Mouse (Mus musculus): ENCODE measurements around the gene Enho. TPM values are rescaled to one million over a fixed set of nuclear protein-coding genes. Genes with fewer than 3 reads are reported as not detected.

Gene Enho
- polyA plus RNA-seq, 1 experiment from 2014 or later: 5.6 TPM

DNA sequence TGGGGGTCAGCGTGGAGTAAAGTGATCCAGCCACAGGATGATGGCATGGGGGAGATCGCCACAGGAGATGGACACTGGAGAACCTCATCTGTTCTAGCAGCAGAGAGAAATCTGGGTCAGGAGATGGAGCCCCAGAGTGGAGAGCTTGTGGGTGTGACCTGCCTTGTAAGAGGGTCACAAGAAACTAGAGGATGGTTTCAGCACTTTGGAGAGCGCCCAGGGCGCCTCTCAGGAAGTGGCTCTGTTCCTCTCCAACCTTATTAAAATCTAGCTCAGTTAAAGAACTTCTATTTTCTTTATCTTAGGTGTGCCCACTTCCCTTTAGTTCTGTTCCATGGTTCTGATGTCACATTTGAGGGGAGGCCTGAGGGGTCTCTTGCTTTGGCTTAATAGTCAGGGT is 33.3 kb downstream of the Enho start:
- Histone ChIP-seq H3K4me3 (ENCODE audit: low read length) (no peak overlapping the region), H3K4me1 (ENCODE audit: control insufficient read depth, insufficient read depth, low read length) (no peaks in the 10 kb centered on the region), H3K4me2 (ENCODE audit: low read depth, low read length) (no peak overlapping the region), H3K27ac (ENCODE audit: low read length) (no peak overlapping the region), H3K36me3 (ENCODE audit: control insufficient read depth, insufficient read depth) (no peaks in the 10 kb centered on the region), H3K9me3 (replicated peaks; ENCODE audit: control insufficient read depth, low read length) (no peaks in the 10 kb centered on the region), H3K27me3 (ENCODE audit: control insufficient read depth, insufficient read depth, low read length) (peaks cover 11% of the 10 kb centered on the region), H3K9ac (ENCODE audit: low read length) (no peak overlapping the region)
- no peak for ATAC-seq (replicated peaks; ENCODE audit: extremely low read depth, insufficient read depth, low FRiP score)
- WGBS: 24% methylated on average over 4 of the region's 4 CpGs

DNA sequence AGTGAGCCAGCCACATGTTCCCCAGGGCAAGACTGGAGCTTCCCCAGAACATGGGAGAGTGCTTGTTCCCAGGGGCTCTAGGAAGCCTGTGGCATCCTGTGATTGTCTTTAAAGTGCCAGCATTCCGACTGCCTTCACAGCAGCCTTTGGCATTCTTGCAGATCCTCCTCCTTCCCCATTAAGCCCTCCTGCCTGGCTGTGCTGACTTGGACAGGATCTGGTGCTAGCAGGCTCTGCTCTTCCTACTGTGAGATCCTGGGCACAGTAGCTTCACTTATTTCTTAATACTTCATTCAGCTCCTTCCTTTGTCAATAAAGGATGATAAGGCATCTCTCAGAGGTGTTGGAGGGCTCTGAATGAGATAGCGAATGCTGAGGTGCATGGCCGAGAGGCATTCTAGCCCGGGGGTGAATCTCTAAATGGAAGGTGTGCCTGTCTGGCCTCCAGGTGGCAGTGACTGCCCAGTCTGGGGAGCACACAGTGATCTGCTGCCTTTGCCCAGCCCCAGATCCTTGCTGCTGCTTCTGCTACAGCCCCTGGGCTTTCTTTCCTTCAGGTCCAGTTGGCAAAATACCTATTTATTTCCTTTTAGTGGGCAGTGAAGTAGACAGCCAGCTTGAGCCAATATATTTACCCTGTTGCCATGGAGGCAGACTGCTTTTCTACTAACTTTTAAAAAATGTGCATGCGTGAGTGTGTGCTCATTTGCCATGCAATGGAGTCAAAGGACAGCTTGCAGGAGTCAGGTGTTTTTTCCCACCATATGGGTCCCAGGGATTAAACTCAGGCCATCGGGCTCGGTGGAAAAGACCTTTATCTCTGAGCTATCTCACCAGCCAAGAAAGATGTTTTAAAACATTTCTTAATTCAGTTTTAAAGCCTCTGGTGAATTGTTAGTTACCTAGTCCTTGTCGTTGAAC is 35.4 kb downstream of the Enho start:
- Histone ChIP-seq H3K36me3 (ENCODE audit: control insufficient read depth, insufficient read depth) (no peaks in the 10 kb centered on the region), H3K4me3 (ENCODE audit: low read length) (no peak overlapping the region), H3K9ac (ENCODE audit: low read length) (no peak overlapping the region), H3K27ac (ENCODE audit: low read length) (no peak overlapping the region), H3K4me1 (ENCODE audit: control insufficient read depth, insufficient read depth, low read length) (no peaks in the 10 kb centered on the region), H3K27me3 (ENCODE audit: control insufficient read depth, insufficient read depth, low read length) (peaks cover 11% of the 10 kb centered on the region), H3K9me3 (replicated peaks; ENCODE audit: control insufficient read depth, low read length) (no peaks in the 10 kb centered on the region), H3K4me2 (ENCODE audit: low read depth, low read length) (no peak overlapping the region)
- no peak for ATAC-seq (replicated peaks; ENCODE audit: extremely low read depth, insufficient read depth, low FRiP score)
- WGBS: 42% methylated on average over 8 of the region's 8 CpGs

DNA sequence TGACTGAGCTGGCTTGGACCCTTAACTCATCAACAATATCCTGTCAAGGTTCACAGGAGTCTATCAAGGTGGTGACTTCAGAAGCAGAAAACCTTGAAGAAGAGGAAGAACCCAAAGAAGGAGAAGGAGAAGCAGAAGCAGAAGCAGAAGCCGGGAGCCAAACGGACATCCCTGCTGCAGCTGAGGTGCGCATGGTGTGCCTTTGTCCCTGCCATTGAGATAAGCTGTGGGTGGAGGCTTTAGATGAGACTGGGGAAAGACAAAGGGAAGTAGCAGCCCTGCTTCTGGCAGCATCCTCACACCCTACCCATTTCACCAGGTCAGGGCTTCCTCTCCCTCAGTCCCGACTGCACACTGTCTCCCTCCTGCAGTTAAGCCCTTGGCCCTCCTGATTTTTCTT is 37.3 kb downstream of the Enho start:
- Histone ChIP-seq H3K9me3 (replicated peaks; ENCODE audit: control insufficient read depth, low read length) (no peaks in the 10 kb centered on the region), H3K27ac (ENCODE audit: low read length) (no peak overlapping the region), H3K36me3 (ENCODE audit: control insufficient read depth, insufficient read depth) (no peaks in the 10 kb centered on the region), H3K4me1 (ENCODE audit: control insufficient read depth, insufficient read depth, low read length) (no peaks in the 10 kb centered on the region), H3K4me3 (ENCODE audit: low read length) (no peak overlapping the region), H3K4me2 (ENCODE audit: low read depth, low read length) (no peak overlapping the region), H3K9ac (ENCODE audit: low read length) (no peak overlapping the region), H3K27me3 (ENCODE audit: control insufficient read depth, insufficient read depth, low read length) (peaks cover 11% of the 10 kb centered on the region)
- WGBS: 57% methylated on average over 4 of the region's 4 CpGs
- no peak for ATAC-seq (replicated peaks; ENCODE audit: extremely low read depth, insufficient read depth, low FRiP score)

Other genes starting within 250 kb of the Enho start
- gene Kif24, start 175.4 kb downstream of the Enho start, polyA plus RNA-seq (2015; fragmentation: Nextera tagmentation; extraction: Ambion mirVana): 3.4 and 4.8 TPM in 2 replicates
- 41.6 and 41.7 TPM in 2 replicates for gene Nudt2, start 175.2 kb downstream of the Enho start, polyA plus RNA-seq (2015; fragmentation: Nextera tagmentation; extraction: Ambion mirVana)
- gene AI464131, start 137.2 kb downstream of the Enho start, polyA plus RNA-seq (2015; fragmentation: Nextera tagmentation; extraction: Ambion mirVana): 3.2 and 3.4 TPM in 2 replicates
- 1.1 and 1.2 TPM in 2 replicates for gene 1110017D15Rik, start 123.0 kb downstream of the Enho start, polyA plus RNA-seq (2015; fragmentation: Nextera tagmentation; extraction: Ambion mirVana)
- 1.5 and 2.4 TPM in 2 replicates for gene Fam219a, start 70.8 kb downstream of the Enho start, polyA plus RNA-seq (2015; fragmentation: Nextera tagmentation; extraction: Ambion mirVana)
- 2.6 and 3.6 TPM in 2 replicates for gene Dnaic1, start 70.5 kb downstream of the Enho start, polyA plus RNA-seq (2015; fragmentation: Nextera tagmentation; extraction: Ambion mirVana)
- gene Cntfr, start 56.8 kb upstream of the Enho start, polyA plus RNA-seq (2015; fragmentation: Nextera tagmentation; extraction: Ambion mirVana): 1.5 and 2.0 TPM in 2 replicates
- 134 and 142 TPM in 2 replicates for gene Il11ra1, start 59.7 kb upstream of the Enho start, polyA plus RNA-seq (2015; fragmentation: Nextera tagmentation; extraction: Ambion mirVana)
- 46.1 and 48.4 TPM in 2 replicates for gene Rpp25l, start 73.2 kb upstream of the Enho start, polyA plus RNA-seq (2015; fragmentation: Nextera tagmentation; extraction: Ambion mirVana)
- gene Dctn3, start 82.8 kb upstream of the Enho start, polyA plus RNA-seq (2015; fragmentation: Nextera tagmentation; extraction: Ambion mirVana): 137 and 141 TPM in 2 replicates
- not detected in 2 replicates for gene Arid3c, start 90.8 kb upstream of the Enho start, polyA plus RNA-seq (2015; fragmentation: Nextera tagmentation; extraction: Ambion mirVana)
- gene Galt, start 114.9 kb upstream of the Enho start, polyA plus RNA-seq (2015; fragmentation: Nextera tagmentation; extraction: Ambion mirVana): 60.6 and 69.8 TPM in 2 replicates
- gene Sigmar1, start 115.8 kb upstream of the Enho start, polyA plus RNA-seq (2015; fragmentation: Nextera tagmentation; extraction: Ambion mirVana): 60.5 and 61.7 TPM in 2 replicates
- gene Ccl27a, start 133.9 kb upstream of the Enho start, polyA plus RNA-seq (2015; fragmentation: Nextera tagmentation; extraction: Ambion mirVana): 40.8 and 40.9 TPM in 2 replicates